Mouse (Mus musculus): Measurements from ENCODE around the gene Rasgef1b. TPM values are rescaled to one million over a fixed set of nuclear protein-coding genes. Genes with fewer than 3 reads are reported as not detected.

Rasgef1b gene
- polyA plus RNA-seq, 1 experiment: 13.5 TPM

- peaks cover 10% of the 10 kb centered on the region for H3K4me1 ChIP-seq (ENCODE audit: control insufficient read depth, insufficient read depth, low read length)
- no peak for TF ChIP-seq CTCF (IDR thresholded peaks at IDR 0.05; ENCODE audit: insufficient read depth, low read length)
- TF ChIP-seq POLR2A (IDR thresholded peaks at IDR 0.05; ENCODE audit: borderline replicate concordance, extremely low read depth, low read depth, low read length): no peak
- DNase-seq: no peak
- no peak overlapping the region for H3K4me3 ChIP-seq (replicated peaks; ENCODE audit: extremely low read depth, low read depth, low read length)
- 23% methylated on average over 4 of the region's 4 CpGs for WGBS
These were observed 250.1 kb downstream of the Rasgef1b start for GRCm38 (mm10) chr5:99478716-99479115.

- H3K4me3 ChIP-seq (replicated peaks; ENCODE audit: extremely low read depth, low read depth, low read length): no peak overlapping the region
- H3K4me1 ChIP-seq (ENCODE audit: control insufficient read depth, insufficient read depth, low read length): peaks cover 10% of the 10 kb centered on the region
- no peak for DNase-seq
- WGBS: 92% methylated on average over 9 of the region's 9 CpGs
- TF ChIP-seq POLR2A (IDR thresholded peaks at IDR 0.05; ENCODE audit: borderline replicate concordance, extremely low read depth, low read depth, low read length): no peak
- TF ChIP-seq CTCF (IDR thresholded peaks at IDR 0.05; ENCODE audit: insufficient read depth, low read length): no peak
These were observed 251.4 kb downstream of the Rasgef1b start for GRCm38 (mm10) chr5:99477420-99477815.

- Histone ChIP-seq H3K4me3 (replicated peaks; ENCODE audit: extremely low read depth, low read depth, low read length) (no peak overlapping the region), H3K4me1 (ENCODE audit: control insufficient read depth, insufficient read depth, low read length) (peaks cover 10% of the 10 kb centered on the region)
- TF ChIP-seq CTCF (IDR thresholded peaks at IDR 0.05; ENCODE audit: insufficient read depth, low read length) (no peak), POLR2A (IDR thresholded peaks at IDR 0.05; ENCODE audit: borderline replicate concordance, extremely low read depth, low read depth, low read length) (no peak)
- DNase-seq: no peak
- WGBS: 68% methylated on average over 6 of the region's 6 CpGs
These were observed 252.0 kb downstream of the Rasgef1b start for GRCm38 (mm10) chr5:99476640-99477419.

GRCm38 (mm10) chr5:99472607-99473335 is 256.1 kb downstream of the Rasgef1b start:
- TF ChIP-seq CTCF (IDR thresholded peaks at IDR 0.05; ENCODE audit: insufficient read depth, low read length): no peak
- TF ChIP-seq POLR2A (IDR thresholded peaks at IDR 0.05; ENCODE audit: borderline replicate concordance, extremely low read depth, low read depth, low read length): no peak
- H3K4me3 ChIP-seq (replicated peaks; ENCODE audit: extremely low read depth, low read depth, low read length): no peak overlapping the region
- WGBS: 83% methylated on average over 5 of the region's 5 CpGs
- H3K4me1 ChIP-seq (ENCODE audit: control insufficient read depth, insufficient read depth, low read length): peaks cover 2% of the 10 kb centered on the region; the same call in 1 of the 2 replicates
- DNase-seq: no peak

- H3K4me1 ChIP-seq (ENCODE audit: control insufficient read depth, insufficient read depth, low read length): peaks cover 2% of the 10 kb centered on the region; the same call in 1 of the 2 replicates
- H3K4me3 ChIP-seq (replicated peaks; ENCODE audit: extremely low read depth, low read depth, low read length): no peak overlapping the region
- TF ChIP-seq POLR2A (IDR thresholded peaks at IDR 0.05; ENCODE audit: borderline replicate concordance, extremely low read depth, low read depth, low read length) (no peak), CTCF (IDR thresholded peaks at IDR 0.05; ENCODE audit: insufficient read depth, low read length) (no peak)
- 62% methylated on average over 4 of the region's 4 CpGs for WGBS
- DNase-seq: no peak
These were observed 257.1 kb downstream of the Rasgef1b start for GRCm38 (mm10) chr5:99471790-99472189.

GRCm38 (mm10) chr5:99470613-99471012 is 258.3 kb downstream of the Rasgef1b start:
- no peaks in the 10 kb centered on the region for H3K4me1 ChIP-seq (ENCODE audit: control insufficient read depth, insufficient read depth, low read length)
- no peak for DNase-seq
- no peak overlapping the region for H3K4me3 ChIP-seq (replicated peaks; ENCODE audit: extremely low read depth, low read depth, low read length)
- TF ChIP-seq CTCF (IDR thresholded peaks at IDR 0.05; ENCODE audit: insufficient read depth, low read length): no peak
- no peak for TF ChIP-seq POLR2A (IDR thresholded peaks at IDR 0.05; ENCODE audit: borderline replicate concordance, extremely low read depth, low read depth, low read length)

GRCm38 (mm10) chr5:99459007-99459406 is 269.9 kb downstream of the Rasgef1b start:
- TF ChIP-seq CTCF (IDR thresholded peaks at IDR 0.05; ENCODE audit: insufficient read depth, low read length) (no peak), POLR2A (IDR thresholded peaks at IDR 0.05; ENCODE audit: borderline replicate concordance, extremely low read depth, low read depth, low read length) (no peak)
- no peak for DNase-seq
- Histone ChIP-seq H3K4me3 (replicated peaks; ENCODE audit: extremely low read depth, low read depth, low read length) (no peak overlapping the region), H3K4me1 (ENCODE audit: control insufficient read depth, insufficient read depth, low read length) (no peaks in the 10 kb centered on the region)
- 82% methylated on average over 6 of the region's 6 CpGs for WGBS

GRCm38 (mm10) chr5:99457291-99457690 is 271.6 kb downstream of the Rasgef1b start:
- 86% methylated on average over 3 of the region's 3 CpGs for WGBS
- no peak for DNase-seq
- H3K4me1 ChIP-seq (ENCODE audit: control insufficient read depth, insufficient read depth, low read length): no peaks in the 10 kb centered on the region
- no peak overlapping the region for H3K4me3 ChIP-seq (replicated peaks; ENCODE audit: extremely low read depth, low read depth, low read length)
- TF ChIP-seq POLR2A (IDR thresholded peaks at IDR 0.05; ENCODE audit: borderline replicate concordance, extremely low read depth, low read depth, low read length): no peak
- TF ChIP-seq CTCF (IDR thresholded peaks at IDR 0.05; ENCODE audit: insufficient read depth, low read length): no peak

GRCm38 (mm10) chr5:99451939-99452338 is 276.9 kb downstream of the Rasgef1b start:
- no peak for DNase-seq
- no peak overlapping the region for H3K4me3 ChIP-seq (replicated peaks; ENCODE audit: extremely low read depth, low read depth, low read length)
- WGBS: 29% methylated on average over 2 of the region's 2 CpGs
- no peak for TF ChIP-seq CTCF (IDR thresholded peaks at IDR 0.05; ENCODE audit: insufficient read depth, low read length)
- no peak for TF ChIP-seq POLR2A (IDR thresholded peaks at IDR 0.05; ENCODE audit: borderline replicate concordance, extremely low read depth, low read depth, low read length)
- peaks cover 2% of the 10 kb centered on the region for H3K4me1 ChIP-seq (ENCODE audit: control insufficient read depth, insufficient read depth, low read length)
